Mouse (Mus musculus) MEL (cell line): Measurements from ENCODE around the gene Rad18. TPM values are rescaled to one million over a fixed set of nuclear protein-coding genes. Genes with fewer than 3 reads are reported as not detected.

Experiments used
- DNase-seq: peaks from one replicate; pipeline ENCODE4 v3.0.0; 2011; ENCODE audit warnings: low read depth, low spot score
- H3K27ac ChIP-seq: 2 replicates; pipeline ENCODE4 v1.5.1; 2012; ENCODE audit warnings: low read depth, mild to moderate bottlenecking, control low read depth, low read length, moderate library complexity; ENCODE audit not compliant: control insufficient read depth
- H3K27me3 ChIP-seq, 2 experiments: fragments of 150-350 bp in 1 of 2; sonication (generic) in 1 of 2; 2 replicates each; pipeline ENCODE4 v1.6.1; 2012; ENCODE audit warnings: low read length in 2 of 2, mild to moderate bottlenecking in 2 of 2, improper control_type of control experiment in 1 of 2, moderate library complexity in 1 of 2; ENCODE audit not compliant: insufficient read depth in 2 of 2, control insufficient read depth in 1 of 2
- H3K36me3 ChIP-seq, 2 experiments: 2 replicates each; pipeline ENCODE4 v1.6.1; 2012 to 2014; ENCODE audit warnings: low read length in 2 of 2, improper control_type of control experiment in 1 of 2, inconsistent platforms in 1 of 2, mild to moderate bottlenecking in 1 of 2; ENCODE audit not compliant: insufficient read depth in 2 of 2, control insufficient read depth in 1 of 2
- H3K4me1 ChIP-seq, 2 experiments: fragments of 150-350 bp in 1 of 2; sonication (generic) in 1 of 2; 2 replicates each; pipeline ENCODE4 v1.6.1; 2012; ENCODE audit warnings: low read length in 2 of 2, improper control_type of control experiment in 1 of 2, mild to moderate bottlenecking in 1 of 2; ENCODE audit not compliant: insufficient read depth in 2 of 2, control insufficient read depth in 1 of 2
- H3K4me3 ChIP-seq, 2 experiments: fragments of 150-350 bp in 1 of 2; sonication (generic) in 1 of 2; 2 replicates each; pipeline ENCODE4 v1.5.1; 2012; ENCODE audit warnings: low read depth in 2 of 2, low read length in 2 of 2, mild to moderate bottlenecking in 2 of 2, moderate library complexity in 2 of 2, control low read depth in 1 of 2, improper control_type of control experiment in 1 of 2; ENCODE audit not compliant: control insufficient read depth in 1 of 2, insufficient read depth in 1 of 2
- H3K79me2 ChIP-seq: 2 replicates; pipeline ENCODE4 v1.6.1; 2012; ENCODE audit warnings: mild to moderate bottlenecking, low read length, moderate library complexity; ENCODE audit not compliant: control insufficient read depth, poor library complexity, insufficient read depth
- H3K9ac ChIP-seq: 2 replicates; pipeline ENCODE4 v1.6.1; 2012; ENCODE audit warnings: low read depth, mild to moderate bottlenecking, control low read depth, low read length, moderate library complexity; ENCODE audit not compliant: control insufficient read depth, poor library complexity, severe bottlenecking
- H3K9me3 ChIP-seq: fragments of 150-350 bp; sonication (generic); replicated peaks from 2 replicates; pipeline ENCODE4 v1.6.1; 2012; ENCODE audit warnings: mild to moderate bottlenecking, low read length, improper control_type of control experiment, moderate library complexity; ENCODE audit not compliant: insufficient read depth
- BHLHE40 ChIP-seq: IDR thresholded peaks from 2 replicates; pipeline ENCODE4 v1.6.1; 2012; ENCODE audit warnings: low read depth, mild to moderate bottlenecking, inconsistent platforms, low read length, improper control_type of control experiment, borderline replicate concordance
- CHD1 ChIP-seq: IDR thresholded peaks from 2 replicates; pipeline ENCODE4 v1.6.1; 2012; ENCODE audit warnings: low read depth, mild to moderate bottlenecking, inconsistent platforms, low read length, improper control_type of control experiment
- E2F4 ChIP-seq: IDR thresholded peaks from 2 replicates; pipeline ENCODE4 v1.6.1; 2011; ENCODE audit warnings: low read depth, low read length, improper control_type of control experiment, borderline replicate concordance
- ELF1 ChIP-seq: IDR thresholded peaks from 2 replicates; pipeline ENCODE4 v1.6.1; 2014; ENCODE audit warnings: low read depth, mild to moderate bottlenecking, inconsistent platforms, low read length, improper control_type of control experiment, moderate library complexity
- GABPA ChIP-seq: IDR thresholded peaks from 2 replicates; pipeline ENCODE4 v1.6.1; 2012; ENCODE audit warnings: low read depth, mild to moderate bottlenecking, inconsistent platforms, low read length, improper control_type of control experiment, moderate library complexity
- JUND ChIP-seq: IDR thresholded peaks from 2 replicates; pipeline ENCODE4 v1.6.1; 2011; ENCODE audit warnings: low read depth, mild to moderate bottlenecking, improper control_type of control experiment, low read length
- MAFK ChIP-seq: IDR thresholded peaks from 2 replicates; pipeline ENCODE4 v1.6.1; 2011; ENCODE audit warnings: low read depth, mild to moderate bottlenecking, low read length, improper control_type of control experiment, borderline replicate concordance
- MAX ChIP-seq: IDR thresholded peaks from 2 replicates; pipeline ENCODE4 v1.6.1; 2011; ENCODE audit warnings: low read length, improper control_type of control experiment
- MAZ ChIP-seq: IDR thresholded peaks from 2 replicates; pipeline ENCODE4 v1.6.1; 2012; ENCODE audit warnings: low read depth, mild to moderate bottlenecking, inconsistent platforms, low read length, improper control_type of control experiment
- MEF2A ChIP-seq: IDR thresholded peaks from 2 replicates; pipeline ENCODE4 v1.6.1; 2014; ENCODE audit warnings: low read depth, mild to moderate bottlenecking, inconsistent platforms, low read length, improper control_type of control experiment; ENCODE audit not compliant: poor library complexity, insufficient replicate concordance, severe bottlenecking; ENCODE audit errors: extremely low read depth
- MXI1 ChIP-seq: IDR thresholded peaks from 2 replicates; pipeline ENCODE4 v1.6.1; 2011; ENCODE audit warnings: mild to moderate bottlenecking, low read depth, low read length, improper control_type of control experiment
- MYB ChIP-seq: IDR thresholded peaks from 2 replicates; pipeline ENCODE4 v1.6.1; 2011; ENCODE audit warnings: mild to moderate bottlenecking, low read depth, low read length, improper control_type of control experiment
- MYC ChIP-seq: IDR thresholded peaks from 2 replicates; pipeline ENCODE4 v1.6.1; 2011; ENCODE audit warnings: low read depth, mild to moderate bottlenecking, low read length, improper control_type of control experiment, moderate library complexity
- NELFE ChIP-seq: IDR thresholded peaks from 2 replicates; pipeline ENCODE4 v1.6.1; 2011; ENCODE audit warnings: low read depth, low read length, improper control_type of control experiment
- NRF1 ChIP-seq: IDR thresholded peaks from 2 replicates; pipeline ENCODE4 v1.6.1; 2014; ENCODE audit warnings: low read depth, mild to moderate bottlenecking, inconsistent platforms, low read length, improper control_type of control experiment, moderate library complexity; ENCODE audit not compliant: poor library complexity, insufficient read depth, severe bottlenecking
- POLR2A ChIP-seq, 2 experiments: IDR thresholded peaks; 2 replicates each; pipeline ENCODE4 v1.6.1; 2011 to 2012; ENCODE audit warnings: low read length in 2 of 2, mild to moderate bottlenecking in 2 of 2, control low read depth in 1 of 2, improper control_type of control experiment in 1 of 2, low read depth in 1 of 2, moderate library complexity in 1 of 2; ENCODE audit not compliant: control insufficient read depth in 1 of 2, insufficient read depth in 1 of 2, poor library complexity in 1 of 2
- POLR2AphosphoS5 ChIP-seq: IDR thresholded peaks from 2 replicates; pipeline ENCODE4 v1.6.1; 2012; ENCODE audit warnings: low read depth, borderline replicate concordance, mild to moderate bottlenecking, inconsistent platforms, low read length, moderate library complexity, mixed read lengths
- RAD21 ChIP-seq: IDR thresholded peaks from 2 replicates; pipeline ENCODE4 v1.6.1; 2011; ENCODE audit warnings: mild to moderate bottlenecking, low read depth, low read length, improper control_type of control experiment
- RCOR1 ChIP-seq: IDR thresholded peaks from 2 replicates; pipeline ENCODE4 v1.6.1; 2012; ENCODE audit warnings: low read depth, mild to moderate bottlenecking, inconsistent platforms, low read length, improper control_type of control experiment
- SIN3A ChIP-seq: IDR thresholded peaks from 2 replicates; pipeline ENCODE4 v1.6.1; 2012; ENCODE audit warnings: low read length, improper control_type of control experiment, inconsistent platforms
- TBP ChIP-seq: IDR thresholded peaks from 2 replicates; pipeline ENCODE4 v1.8.0; 2011; ENCODE audit warnings: low read depth, low read length, improper control_type of control experiment
- TCF12 ChIP-seq: IDR thresholded peaks from 2 replicates; pipeline ENCODE4 v1.6.1; 2014; ENCODE audit warnings: low read depth, mild to moderate bottlenecking, inconsistent platforms, low read length, improper control_type of control experiment, moderate library complexity
- USF2 ChIP-seq, 2 experiments: IDR thresholded peaks; 2 replicates each; pipeline ENCODE4 v1.6.1; 2011 to 2012; ENCODE audit warnings: improper control_type of control experiment in 2 of 2, low read length in 2 of 2, borderline replicate concordance in 1 of 2, inconsistent platforms in 1 of 2, low read depth in 1 of 2, mild to moderate bottlenecking in 1 of 2; ENCODE audit not compliant: insufficient read depth in 1 of 2
- ZMIZ1 ChIP-seq: IDR thresholded peaks from 2 replicates; pipeline ENCODE4 v1.6.1; 2012; ENCODE audit warnings: low read depth, mild to moderate bottlenecking, inconsistent platforms, low read length, improper control_type of control experiment, moderate library complexity
- ZNF384 ChIP-seq: IDR thresholded peaks from 2 replicates; pipeline ENCODE4 v1.6.1; 2012; ENCODE audit warnings: low read depth, mild to moderate bottlenecking, inconsistent platforms, low read length, improper control_type of control experiment
- polyA plus RNA-seq, 2 experiments: library from polyadenylated mRNA; stranded (reverse) in 1 of 2; unstranded in 1 of 2; fragments of >175 nt in 1 of 2; fragments of >200 nt in 1 of 2; gene quantifications; 2 replicates each; pipeline versions ENCODE4 v1.2.1 to v1.2.4; 2012; ENCODE audit warnings: low replicate concordance in 2 of 2, low read depth in 1 of 2; ENCODE audit not compliant: insufficient read length in 2 of 2, insufficient read depth in 1 of 2, missing spikeins in 1 of 2
- total RNA-seq: library from RNA; depleted of rRNA; stranded (reverse); fragments of 300-350 nt; gene quantifications from 2 replicates; pipeline ENCODE4 v1.2.3, GENCODE M21; 2012

Rad18 gene
- total and polyA plus RNA-seq, 3 experiments, result 17.3 to 23.2 TPM; not detected in 1

GRCm38 (mm10) chr6:112630291-112630690 is 66.2 kb downstream of the Rad18 start:
- Histone ChIP-seq H3K36me3 (peaks cover 0 to 7% of the 10 kb centered on the region in 2 experiments; a peak in 2 of 4 replicates), H3K9ac (no peak overlapping the region), H3K4me1 (no peaks in the 10 kb centered on the region), H3K4me3 (no peak overlapping the region), H3K9me3 (no peaks in the 10 kb centered on the region), H3K79me2 (no peaks in the 10 kb centered on the region), H3K27ac (no peak overlapping the region), H3K27me3 (no peaks in the 10 kb centered on the region)
- TF ChIP-seq TCF12 (no peak), GABPA (no peak), NRF1 (no peak), ELF1 (no peak), E2F4 (no peak), MYB (no peak), MAFK (no peak), MAZ (no peak), RAD21 (no peak), POLR2A (IDR thresholded peaks at IDR 0.05; ENCODE audit: control insufficient read depth in 1 of 2, insufficient read depth in 1 of 2, low read depth in 1 of 2, low read length in 2 of 2, poor library complexity in 1 of 2) (no peak), MXI1 (no peak), NELFE (no peak), POLR2AphosphoS5 (no peak), MAX (no peak), ZNF384 (no peak), BHLHE40 (no peak), USF2 (IDR thresholded peaks at IDR 0.05; ENCODE audit: borderline replicate concordance in 1 of 2, insufficient read depth in 1 of 2, low read depth in 1 of 2, low read length in 2 of 2) (no peak), SIN3A (no peak), TBP (no peak), MYC (no peak)
- DNase-seq, result no peak

DNA sequence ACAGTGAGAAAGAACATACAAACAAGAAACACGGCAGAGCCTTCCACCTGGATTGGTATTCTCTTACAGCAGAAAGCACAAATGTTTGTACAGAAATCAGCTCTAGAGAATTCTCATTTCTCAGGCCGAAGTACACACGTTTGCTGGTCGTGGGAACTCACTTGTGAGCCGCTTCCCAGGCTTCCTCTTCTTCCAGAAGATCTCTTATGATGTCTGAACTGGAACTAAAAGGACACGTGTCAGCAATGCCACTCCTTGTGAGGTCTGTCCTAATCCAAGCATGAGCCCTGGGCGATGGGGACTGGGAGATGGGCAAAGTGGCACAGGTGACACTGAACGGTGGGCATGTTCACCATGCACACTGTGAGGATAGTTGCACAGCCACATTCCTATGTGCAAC is 68.2 kb downstream of the Rad18 start:
- H3K4me3 ChIP-seq, result no peak overlapping the region
- no peaks in the 10 kb centered on the region for H3K27me3 ChIP-seq
- H3K9me3 ChIP-seq, result no peaks in the 10 kb centered on the region
- TF ChIP-seq TBP (no peak), MAFK (no peak), RCOR1 (no peak), MEF2A (no peak), JUND (no peak), TCF12 (no peak), ZMIZ1 (no peak), CHD1 (no peak), SIN3A (no peak), POLR2A (IDR thresholded peaks at IDR 0.05; ENCODE audit: control insufficient read depth in 1 of 2, insufficient read depth in 1 of 2, low read depth in 1 of 2, low read length in 2 of 2, poor library complexity in 1 of 2) (no peak)
- TF ChIP-seq, all 39 proteins: peak for 0
- H3K27ac ChIP-seq, result no peak overlapping the region
- no peak for DNase-seq
- H3K79me2 ChIP-seq, result no peaks in the 10 kb centered on the region
- H3K36me3 ChIP-seq, result peaks cover 0 to 6% of the 10 kb centered on the region in 2 experiments; a peak in 2 of 4 replicates
- no peak overlapping the region for H3K9ac ChIP-seq
- no peaks in the 10 kb centered on the region for H3K4me1 ChIP-seq
